Mouse (Mus musculus) frontal cortex, adult 2 months (tissue): ENCODE measurements around the gene Ankrd6. TPM values are rescaled to one million over a fixed set of nuclear protein-coding genes. Genes with fewer than 3 reads are reported as not detected.

Experiments
- DNase-seq, 2 experiments: peaks; one replicate each; pipeline ENCODE4 v3.0.0; 2022; ENCODE audit warnings: low spot score in 1 of 2; ENCODE audit errors: extremely low spot score in 1 of 2
- polyA plus RNA-seq: library from polyadenylated mRNA; depleted of rRNA; stranded (reverse); fragments of >200 nt; gene quantifications from 2 replicates; pipeline ENCODE4 v1.2.3, GENCODE M21; 2012

Ankrd6 gene
- polyA plus RNA-seq, 1 experiment = 31.0 TPM

GRCm38 (mm10) chr4:32862751-32863446, 87.7 kb downstream of the Ankrd6 start:
- no peak for DNase-seq

- DNase-seq = peak in 1 of 2 experiments; percentile 62
Observed at GRCm38 (mm10) chr4:32862011-32862750, 88.5 kb downstream of the Ankrd6 start.

- DNase-seq = peak in 1 of 2 experiments; percentile 67
Observed at GRCm38 (mm10) chr4:32860184-32860965, 90.3 kb downstream of the Ankrd6 start.

GRCm38 (mm10) chr4:32855580-32855979, 95.1 kb downstream of the Ankrd6 start:
- peak in 1 of 2 experiments; percentile 31 for DNase-seq

- no peak for DNase-seq
Observed at GRCm38 (mm10) chr4:32854956-32855355, 95.7 kb downstream of the Ankrd6 start.

- DNase-seq = no peak
Observed at GRCm38 (mm10) chr4:32853609-32854188, 96.9 kb downstream of the Ankrd6 start.

GRCm38 (mm10) chr4:32852819-32853218, 97.8 kb downstream of the Ankrd6 start:
- DNase-seq = no peak

GRCm38 (mm10) chr4:32852294-32852693, 98.3 kb downstream of the Ankrd6 start:
- DNase-seq = no peak

- no peak for DNase-seq
Observed at GRCm38 (mm10) chr4:32838401-32838800, 112.2 kb downstream of the Ankrd6 start.

GRCm38 (mm10) chr4:32836071-32836470, 114.6 kb downstream of the Ankrd6 start:
- no peak for DNase-seq

GRCm38 (mm10) chr4:32834541-32834940, 116.1 kb downstream of the Ankrd6 start:
- DNase-seq = no peak

GRCm38 (mm10) chr4:32833494-32834282, 117.0 kb downstream of the Ankrd6 start:
- no peak for DNase-seq

- no peak for DNase-seq
Observed at GRCm38 (mm10) chr4:32829316-32829715, 121.3 kb downstream of the Ankrd6 start.

- DNase-seq = no peak
Observed at GRCm38 (mm10) chr4:32828385-32829077, 122.1 kb downstream of the Ankrd6 start.

GRCm38 (mm10) chr4:32826925-32827324, 123.7 kb downstream of the Ankrd6 start:
- DNase-seq = no peak

GRCm38 (mm10) chr4:32824254-32824653, 126.4 kb downstream of the Ankrd6 start:
- no peak for DNase-seq

- DNase-seq = no peak
Observed at GRCm38 (mm10) chr4:32820676-32821075, 130.0 kb downstream of the Ankrd6 start.

GRCm38 (mm10) chr4:32817478-32817877, 133.2 kb downstream of the Ankrd6 start:
- DNase-seq = no peak

GRCm38 (mm10) chr4:32800577-32801170, 150.0 kb downstream of the Ankrd6 start:
- DNase-seq = no peak
